16 mouse cellular contexts compared by ENCODE assay signal in the genomic region with DNA sequence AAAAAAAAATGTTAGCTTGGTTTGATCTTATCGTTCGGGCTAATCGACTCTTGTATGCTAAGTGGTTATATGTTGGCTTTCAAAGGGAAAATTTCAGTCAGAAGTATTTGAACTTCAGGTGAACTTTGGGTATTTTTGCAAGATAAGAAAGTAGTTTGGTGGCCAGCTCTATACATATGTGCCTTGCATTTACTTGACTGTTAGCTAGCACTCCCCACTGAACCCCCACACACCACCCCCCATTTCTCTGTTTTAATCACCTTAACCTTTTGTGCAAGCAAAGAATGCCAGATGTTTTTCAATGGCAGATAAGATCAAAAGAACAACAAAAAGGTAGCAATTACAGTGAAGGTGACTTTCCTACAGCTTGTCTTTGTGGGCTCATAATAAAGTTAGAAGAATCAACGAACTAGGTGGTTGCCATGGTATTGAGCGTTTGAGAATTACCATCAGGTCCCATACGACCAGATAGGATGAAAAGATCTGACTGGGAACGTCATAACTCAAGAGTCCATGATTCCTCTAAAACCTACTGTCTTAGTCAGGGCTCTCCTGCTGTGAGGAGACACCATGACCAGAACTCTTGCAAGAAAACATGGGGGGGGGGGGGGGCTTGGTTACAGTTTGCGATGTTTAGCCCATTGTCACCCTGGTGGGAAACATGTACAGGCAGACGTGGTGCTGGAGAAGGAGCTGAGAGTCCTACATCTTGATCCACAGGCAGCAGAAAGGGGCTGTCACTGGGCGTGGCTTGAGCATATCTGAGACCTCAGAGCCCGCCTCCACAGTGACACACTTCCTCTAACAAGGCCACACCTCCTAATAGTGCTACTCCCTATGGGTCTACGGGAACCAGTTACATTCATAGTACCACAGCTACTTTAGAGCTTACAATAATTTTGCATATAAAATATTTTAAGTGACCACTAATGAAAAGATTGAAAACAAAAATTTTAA.
DNase-seq lines count a peak whose midpoint lies in the region; ATAC-seq and TF ChIP-seq lines count a peak whose summit lies in the region.
"Had no signal": no experiment of that assay in that cellular context is flagged by ENCODE, and none has a peak within 500 bp of the region (broad histone marks: within the 10 kb centered on the region; RNA-seq: fewer than 3 reads in every experiment).

No protein-coding gene starts in this region.

- H3K9ac ChIP-seq in kidney, embryonic 15.5 days, result no peak overlapping the region
- no peak overlapping the region for H3K9ac ChIP-seq in lung, postnatal 0 days (replicated peaks; ENCODE audit: low read depth)
- H3K9ac ChIP-seq: hindbrain, embryonic 15.5 days had no signal

- peak; percentile 23 for ATAC-seq in kidney, embryonic 15.5 days (replicated peaks; ENCODE audit: low FRiP score)
- peak; percentile 53 for ATAC-seq in lung, postnatal 0 days
- ATAC-seq: CD4-positive, CD25-positive, alpha-beta regulatory T cell, adult 4 months had no signal

- H3K9me3 ChIP-seq in kidney, embryonic 15.5 days (replicated peaks), result no peaks in the 10 kb centered on the region
- H3K9me3 ChIP-seq in lung, postnatal 0 days (ENCODE audit: low read length), result no peaks in the 10 kb centered on the region
- H3K9me3 ChIP-seq: embryonic facial prominence, embryonic 10.5 days; hindbrain, embryonic 15.5 days had no signal

- peaks cover 43% of the 10 kb centered on the region for H3K4me1 ChIP-seq in kidney, embryonic 15.5 days
- H3K4me1 ChIP-seq in lung, postnatal 0 days (ENCODE audit: insufficient read depth, low read depth, low read length), result 0 out of 2 replicates have a peak, but pooled peaks cover 13% of the 10 kb centered on the region
- H3K4me1 ChIP-seq: hindbrain, embryonic 15.5 days had no signal

- WGBS in kidney, embryonic 15.5 days, result 77% methylated on average over 12 of the region's 12 CpGs
- 56% methylated on average over 12 of the region's 12 CpGs for WGBS in lung, postnatal 0 days

- H3K4me2 ChIP-seq in kidney, embryonic 15.5 days, result no peak overlapping the region
- no peak overlapping the region for H3K4me2 ChIP-seq in lung, postnatal 0 days (replicated peaks; ENCODE audit: low read depth, low read length)
- H3K4me2 ChIP-seq: hindbrain, embryonic 15.5 days had no signal

- no peak for TF ChIP-seq EP300 in lung, postnatal 0 days (IDR thresholded peaks at IDR 0.05)

- H3K27ac ChIP-seq in kidney, embryonic 15.5 days, result peak overlapping the region; percentile 41
- H3K27ac ChIP-seq in lung, postnatal 0 days (ENCODE audit: low read length), result peak overlapping the region; percentile 22
- H3K27ac ChIP-seq: hindbrain, embryonic 15.5 days had no signal

- H3K4me3 ChIP-seq in kidney, embryonic 15.5 days (replicated peaks), result no peak overlapping the region
- no peak overlapping the region for H3K4me3 ChIP-seq in lung, postnatal 0 days (ENCODE audit: low read depth, low read length)
- H3K4me3 ChIP-seq: embryonic facial prominence, embryonic 10.5 days; hindbrain, embryonic 15.5 days; myocyte had no signal

- H3K36me3 ChIP-seq in kidney, embryonic 15.5 days, result peaks cover 13% of the 10 kb centered on the region; the same call in 1 of the 2 replicates
- H3K36me3 ChIP-seq in lung, postnatal 0 days (ENCODE audit: insufficient read depth, low read length), result no peaks in the 10 kb centered on the region
- H3K36me3 ChIP-seq: hindbrain, embryonic 15.5 days had no signal

- H3K27me3 ChIP-seq in kidney, embryonic 15.5 days, result no peaks in the 10 kb centered on the region
- H3K27me3 ChIP-seq in lung, postnatal 0 days (replicated peaks; ENCODE audit: insufficient read depth, low read length), result no peaks in the 10 kb centered on the region
- H3K27me3 ChIP-seq: hindbrain, embryonic 15.5 days had no signal

- no peak for TF ChIP-seq CTCF in lung, postnatal 0 days (IDR thresholded peaks at IDR 0.05)

- no peak for DNase-seq in kidney, postnatal 10 days
- DNase-seq in A20 (ENCODE audit: low read depth, low spot score) (peak; percentile 22), ZHBTc4 (ENCODE audit: low read depth, low spot score) (peak; percentile 90)
- DNase-seq in lung, postnatal 0 days (ENCODE audit: low spot score), result peak; percentile 59
- no peak for DNase-seq in right cerebral cortex, adult 18-20 months
- no peak for DNase-seq in ovary, postnatal 14 days (ENCODE audit: low spot score)
- DNase-seq in gastrocnemius, postnatal 10 days, result no peak
- DNase-seq: cerebellum, adult 9-10 months; left cerebral cortex, postnatal 4 days; spleen, adult 18-20 months; thymus, postnatal 14 days had no signal

Comparison
In these comparisons a context has a peak if more than half of its experiments do, and no peak if none do; other contexts are left out.
1. DNase-seq: peak in A20 (single experiment), ZHBTc4 (single experiment) and lung, postnatal 0 days (single experiment); none in kidney, postnatal 10 days (single experiment), right cerebral cortex, adult 18-20 months (single experiment), ovary, postnatal 14 days (single experiment) and gastrocnemius, postnatal 10 days (single experiment).